Mouse (Mus musculus) myocyte (in vitro differentiated cells): Measurements from ENCODE around the gene Ptprh.

Experiments used
- CEBPB ChIP-seq: IDR thresholded peaks from 2 replicates; pipeline ENCODE4 v1.6.1; 2011; ENCODE audit warnings: mild to moderate bottlenecking, moderate library complexity; ENCODE audit not compliant: poor library complexity, insufficient read depth, severe bottlenecking
- E2F4 ChIP-seq: IDR thresholded peaks from one replicate; pipeline ENCODE4 v1.6.1; 2011; ENCODE audit warnings: mild to moderate bottlenecking, control low read depth, moderate library complexity; ENCODE audit not compliant: insufficient read depth
- MAX ChIP-seq: IDR thresholded peaks from one replicate; pipeline ENCODE4 v1.6.1; 2011; ENCODE audit warnings: low read depth, mild to moderate bottlenecking, control low read depth
- MYOD1 ChIP-seq, 3 experiments: IDR thresholded peaks; one replicate each; pipeline ENCODE4 v1.6.1; 2011; ENCODE audit warnings: control low read depth in 2 of 3, low read depth in 2 of 3, mild to moderate bottlenecking in 2 of 3, moderate library complexity in 1 of 3; ENCODE audit not compliant: insufficient read length in 2 of 3, control insufficient read depth in 1 of 3
- MYOG ChIP-seq, 3 experiments: IDR thresholded peaks; one replicate each; pipeline ENCODE4 v1.6.1; 2011; ENCODE audit warnings: control low read depth in 2 of 3, low read depth in 2 of 3, mild to moderate bottlenecking in 2 of 3; ENCODE audit not compliant: insufficient read length in 2 of 3, control insufficient read depth in 1 of 3, insufficient read depth in 1 of 3
- POLR2A ChIP-seq: IDR thresholded peaks from one replicate; pipeline ENCODE4 v1.6.1; 2011; ENCODE audit warnings: low read depth, mild to moderate bottlenecking, control low read depth, moderate library complexity; ENCODE audit not compliant: insufficient read length
- POLR2AphosphoS2 ChIP-seq: IDR thresholded peaks from one replicate; pipeline ENCODE4 v1.6.1; 2011; ENCODE audit warnings: low read depth, control low read depth; ENCODE audit not compliant: insufficient read length
- REST ChIP-seq: IDR thresholded peaks from one replicate; pipeline ENCODE4 v1.6.1; 2011; ENCODE audit warnings: mild to moderate bottlenecking, control low read depth, moderate library complexity; ENCODE audit not compliant: insufficient read depth, insufficient read length
- SRF ChIP-seq: IDR thresholded peaks from one replicate; pipeline ENCODE4 v1.6.1; 2011; ENCODE audit warnings: low read depth; ENCODE audit not compliant: control insufficient read depth, insufficient read length
- TCF12 ChIP-seq: IDR thresholded peaks from one replicate; pipeline ENCODE4 v1.6.1; 2011; ENCODE audit warnings: mild to moderate bottlenecking, control low read depth; ENCODE audit not compliant: poor library complexity, insufficient read depth, severe bottlenecking
- TCF3 ChIP-seq: IDR thresholded peaks from one replicate; pipeline ENCODE4 v1.6.1; 2011; ENCODE audit warnings: low read depth, control low read depth; ENCODE audit not compliant: insufficient read length
- USF1 ChIP-seq: IDR thresholded peaks from one replicate; pipeline ENCODE4 v1.6.1; 2011; ENCODE audit warnings: low read depth, mild to moderate bottlenecking, control low read depth, moderate library complexity

DNA sequence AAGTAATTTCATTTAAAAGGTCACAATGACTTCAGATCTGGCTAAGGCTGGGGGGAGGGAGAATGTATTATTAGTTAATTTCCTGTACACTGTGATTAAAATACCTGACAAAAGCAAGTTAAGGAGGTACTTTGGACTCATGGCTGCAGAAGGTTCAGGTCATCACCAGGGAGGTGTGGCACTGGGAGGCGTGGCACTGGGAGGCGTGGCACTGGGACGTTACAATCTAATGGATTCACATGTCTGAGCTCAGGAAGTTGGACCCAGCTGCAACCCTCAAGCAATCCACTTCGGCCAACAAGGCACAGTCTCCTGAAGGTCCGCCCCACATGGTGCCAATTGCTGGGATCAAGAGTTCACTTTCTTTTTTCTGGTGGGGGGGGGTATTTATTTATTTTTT is 4.2 kb upstream of the Ptprh start:
- TF ChIP-seq POLR2AphosphoS2 = no peak
- no peak for TF ChIP-seq POLR2A
- no peak for TF ChIP-seq MYOG (IDR thresholded peaks at IDR 0.05; ENCODE audit: control insufficient read depth in 1 of 3, insufficient read depth in 1 of 3, insufficient read length in 2 of 3, low read depth in 2 of 3)
- no peak for TF ChIP-seq TCF12
- TF ChIP-seq E2F4 = no peak
- no peak for TF ChIP-seq USF1
- TF ChIP-seq MAX = no peak
- no peak for TF ChIP-seq SRF
- no peak for TF ChIP-seq REST
- no peak for TF ChIP-seq TCF3
- no peak for TF ChIP-seq MYOD1 (IDR thresholded peaks at IDR 0.05; ENCODE audit: control insufficient read depth in 1 of 3, insufficient read length in 2 of 3, low read depth in 2 of 3)
- no peak for TF ChIP-seq CEBPB
